Mouse (Mus musculus): ENCODE measurements around the gene Rab8b.

- TF ChIP-seq CTCF (IDR thresholded peaks at IDR 0.05; ENCODE audit: low read depth) (no peak), EP300 (IDR thresholded peaks at IDR 0.05; ENCODE audit: low read depth) (no peak)
Measured at GRCm38 (mm10) chr9:66878899-66879298, 40.6 kb downstream of the Rab8b start.
